Mouse (Mus musculus) CD4-positive, CD25-positive, alpha-beta regulatory T cell, adult 2 months (primary cell): ENCODE measurements around the gene Mospd1.

Experiments
- DNase-seq: peaks from one replicate; pipeline ENCODE4 v3.0.0-alpha.2; 2012; ENCODE audit warnings: low read depth, low spot score

The Mospd1 gene

DNA sequence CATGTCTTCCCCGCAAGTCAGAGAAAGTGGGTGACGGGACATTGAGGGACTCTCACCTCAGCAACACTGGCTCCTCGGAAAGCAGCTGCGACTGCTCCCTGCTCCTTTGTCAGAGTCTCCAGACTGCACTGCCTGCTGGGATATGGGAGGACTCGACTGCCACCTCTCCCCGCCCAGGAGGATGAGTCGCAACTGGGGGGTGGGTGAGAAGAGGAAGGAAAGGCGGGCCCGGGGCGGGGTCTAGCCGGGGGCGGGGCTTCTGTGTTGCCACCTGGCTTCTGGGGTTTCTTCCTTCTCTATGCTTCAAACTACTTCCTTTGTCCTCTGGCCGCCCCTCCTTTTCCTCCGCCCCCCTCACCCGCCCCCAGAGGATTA lies at the start of gene Mospd1:
Mospd1 (minus strand) TSS at position 137 of the 375 bp plus-strand sequence.
- DNase-seq: peak; percentile 89

DNA sequence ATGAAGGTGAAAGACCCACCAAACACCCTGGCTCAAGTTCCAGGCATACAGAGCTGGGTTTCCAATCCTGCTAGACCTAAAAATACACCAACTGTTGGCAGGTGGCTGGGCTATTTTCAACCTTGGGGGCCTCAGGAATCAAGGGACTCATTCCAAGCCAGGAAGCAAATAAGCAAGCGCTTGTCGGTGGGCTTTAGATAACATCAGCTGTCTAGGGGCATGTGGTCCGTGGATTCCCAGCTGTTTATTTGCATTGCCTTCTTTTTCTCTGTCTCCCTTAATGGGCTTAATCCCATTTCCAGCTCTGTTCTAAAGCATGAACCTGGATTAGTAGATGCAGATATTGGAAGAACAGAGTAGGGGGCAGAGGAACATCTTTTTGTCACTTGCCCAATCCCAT lies 16.1 kb upstream of the Mospd1 start:
- DNase-seq: no peak

DNA sequence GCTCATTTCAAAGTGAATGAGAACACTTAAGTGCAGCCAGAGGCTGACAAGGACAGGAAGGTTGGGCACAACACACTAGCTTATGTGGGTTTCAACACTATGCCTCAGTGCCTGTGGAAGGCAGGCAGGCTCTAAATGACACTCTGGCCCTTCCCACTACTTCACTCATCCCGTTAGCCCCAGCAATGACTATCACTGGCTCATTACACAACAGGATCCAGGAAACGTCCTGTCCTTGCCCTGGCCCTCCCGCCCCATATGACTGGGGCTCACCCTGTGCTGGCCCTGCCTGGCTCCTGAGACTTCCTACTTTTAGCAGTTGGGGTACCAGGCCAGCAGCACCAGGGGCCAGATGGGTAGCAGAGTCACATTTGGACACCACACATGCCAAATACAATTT lies 12.8 kb upstream of the Mospd1 start:
- DNase-seq: no peak

DNA sequence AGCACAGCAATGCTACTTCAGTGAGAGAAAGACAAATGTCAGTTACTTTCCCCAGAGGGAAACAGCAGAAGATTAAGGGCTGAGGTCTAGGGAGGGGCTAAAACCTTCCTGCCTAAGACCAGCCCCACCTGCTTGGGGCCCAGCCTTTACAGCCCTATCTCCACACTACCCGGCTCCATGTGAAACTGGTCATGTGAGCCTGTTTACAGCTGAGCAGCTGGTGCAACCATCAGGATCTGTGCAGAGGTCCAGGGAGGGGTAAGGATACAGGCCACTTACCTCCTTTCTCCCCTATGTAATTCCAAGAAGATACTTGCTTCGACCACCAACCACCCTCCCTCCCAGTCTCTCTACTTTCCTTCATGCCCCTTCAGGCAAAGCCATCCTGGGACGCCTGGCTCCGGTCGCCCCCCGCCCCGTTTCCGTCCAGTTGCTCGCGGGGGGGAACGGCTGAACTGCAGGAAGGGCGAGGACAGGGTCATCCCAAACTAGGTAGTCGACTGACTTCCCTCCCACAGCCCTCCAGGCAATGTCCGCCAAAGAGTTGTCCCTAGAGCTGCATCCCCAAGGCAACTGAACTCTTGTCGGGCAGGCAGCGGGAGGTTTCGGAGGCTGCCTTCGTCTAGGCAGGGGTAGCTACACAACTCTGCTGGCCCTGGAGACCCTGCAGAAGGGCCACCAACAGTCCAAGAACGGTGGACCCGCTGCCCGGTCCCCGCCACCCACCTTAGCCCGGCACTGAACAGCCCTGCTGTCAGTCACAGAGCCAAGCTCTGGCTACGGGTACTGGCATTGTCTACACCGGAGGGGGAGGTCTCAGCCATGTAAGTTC lies 552 bp downstream of the Mospd1 start:
- peak; percentile 38 for DNase-seq

DNA sequence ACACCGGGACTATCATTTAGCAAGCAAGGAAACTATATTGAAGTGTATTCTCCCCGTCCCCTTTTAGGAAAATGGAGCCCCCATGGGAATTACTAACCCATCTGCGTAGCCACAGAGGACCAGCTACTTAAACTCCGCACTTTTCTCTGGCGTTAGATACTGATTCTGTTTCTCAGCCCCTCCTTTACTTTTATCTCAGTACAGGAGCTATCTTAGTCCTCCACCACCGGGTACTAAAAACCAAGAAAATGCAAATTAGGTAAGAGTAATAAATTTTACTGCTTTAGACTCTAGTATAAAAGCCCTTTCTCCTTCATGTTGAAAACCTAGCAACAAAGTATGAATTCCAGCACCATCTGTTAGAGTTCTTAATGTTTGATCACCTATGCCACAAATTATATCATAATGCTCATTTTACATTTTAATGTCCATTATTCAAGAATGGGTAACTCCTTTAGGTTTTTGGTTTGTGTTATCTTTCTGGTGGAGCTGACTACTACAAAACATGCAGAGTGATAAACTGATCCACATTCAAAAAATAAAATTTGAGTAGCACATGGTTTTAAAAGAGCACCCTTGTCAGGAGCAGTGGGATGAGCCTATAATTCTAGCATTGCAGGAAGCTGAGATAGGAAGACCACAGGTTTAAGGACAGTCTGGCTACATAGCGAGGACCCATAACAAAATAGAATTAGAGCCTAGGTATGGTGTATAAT lies 5.5 kb downstream of the Mospd1 start:
- DNase-seq: no peak

DNA sequence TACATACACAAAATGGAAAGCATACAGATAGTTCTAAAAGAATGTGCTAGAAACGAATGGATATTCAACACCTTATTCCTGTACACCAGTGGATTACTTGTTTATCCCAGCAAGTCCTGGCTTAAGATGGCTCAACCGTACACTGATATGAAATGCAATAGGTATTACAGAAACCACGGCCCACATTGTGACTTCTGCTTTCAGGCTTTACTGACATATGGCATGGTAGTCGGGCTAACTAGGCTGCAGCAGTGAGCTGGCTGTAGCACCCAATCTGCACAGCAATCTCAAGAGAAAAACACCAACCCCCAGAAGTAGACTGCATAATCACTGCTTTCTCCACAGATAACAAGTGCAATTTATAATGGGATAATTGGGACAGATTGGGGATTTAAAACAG lies 21.9 kb downstream of the Mospd1 start:
- no peak for DNase-seq

DNA sequence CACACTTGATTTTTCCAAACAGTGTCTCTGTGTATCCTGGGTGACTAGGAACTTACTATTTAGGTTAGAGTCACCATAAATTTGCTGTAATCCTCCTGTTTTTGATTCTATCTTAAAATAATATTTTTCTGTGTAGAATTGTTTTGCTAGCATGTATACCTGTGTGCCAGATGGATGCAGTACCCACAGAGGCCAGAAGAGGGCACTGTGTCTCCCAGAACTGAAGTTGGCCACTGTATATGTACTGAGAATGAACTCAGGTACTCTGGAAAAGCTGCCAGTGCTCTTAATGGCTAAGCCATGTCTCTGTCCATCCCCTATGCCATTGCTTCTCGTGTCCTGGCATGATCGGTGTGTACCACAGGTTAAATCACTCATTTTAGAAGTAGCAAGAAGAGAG lies 28.8 kb downstream of the Mospd1 start:
- DNase-seq: peak; percentile 68

DNA sequence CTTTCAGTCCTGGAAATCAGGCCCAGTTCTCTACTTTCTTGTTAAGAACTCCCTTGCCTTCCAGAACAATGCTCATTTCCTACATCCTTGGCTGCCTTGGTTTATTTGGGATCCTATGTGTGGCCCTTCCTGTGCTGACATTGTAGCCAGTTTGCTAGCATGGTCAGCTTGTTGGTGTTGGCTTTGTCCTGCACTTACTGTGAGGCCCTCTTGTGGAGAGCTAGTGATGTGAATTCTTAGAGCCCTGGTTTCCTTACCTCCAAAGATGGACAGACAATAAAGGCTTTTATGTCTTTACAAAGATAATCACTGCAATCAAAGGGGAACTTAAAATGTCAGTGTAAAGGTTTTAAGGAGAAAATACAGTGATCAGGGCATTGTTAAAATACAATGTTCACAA lies 32.9 kb downstream of the Mospd1 start:
- DNase-seq: no peak

DNA sequence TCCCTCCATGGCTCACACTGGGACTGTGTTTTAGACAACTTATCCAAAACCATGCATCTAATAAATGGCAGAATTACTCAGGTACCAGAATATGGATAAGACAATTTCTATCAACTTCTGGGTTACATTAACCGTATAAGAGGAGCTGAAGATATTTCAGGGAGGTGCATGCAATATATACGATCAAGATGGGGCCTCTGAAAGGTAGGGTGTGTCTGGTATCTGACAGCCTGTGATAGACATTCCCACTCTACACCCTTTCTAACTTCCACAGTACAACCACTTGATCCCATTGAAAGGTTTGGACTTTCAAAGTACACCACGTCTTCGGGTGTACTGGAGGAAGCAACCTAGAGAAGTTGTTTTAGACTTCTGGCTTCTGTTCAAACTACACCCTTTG lies 39.9 kb downstream of the Mospd1 start:
- no peak for DNase-seq

DNA sequence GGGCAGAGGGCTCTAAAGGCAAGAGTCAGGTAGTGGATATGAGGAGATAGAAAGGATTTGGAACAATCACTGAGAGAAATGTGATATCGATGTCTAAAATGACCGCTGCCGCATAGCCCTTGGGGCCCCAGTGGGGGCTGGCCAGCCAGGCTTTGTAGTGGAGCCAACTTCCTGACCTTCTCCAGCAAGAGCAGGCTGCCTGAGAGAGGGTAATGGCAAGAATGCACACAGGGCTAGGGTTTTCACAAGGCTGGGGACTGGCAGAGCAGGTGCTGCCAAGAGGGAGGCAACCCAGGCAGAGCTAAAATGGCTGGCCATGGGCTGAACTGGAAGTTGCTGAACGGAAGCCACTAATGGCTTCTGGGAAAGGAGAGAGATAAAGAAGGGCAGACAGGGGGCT lies 49.2 kb downstream of the Mospd1 start:
- DNase-seq: no peak

DNA sequence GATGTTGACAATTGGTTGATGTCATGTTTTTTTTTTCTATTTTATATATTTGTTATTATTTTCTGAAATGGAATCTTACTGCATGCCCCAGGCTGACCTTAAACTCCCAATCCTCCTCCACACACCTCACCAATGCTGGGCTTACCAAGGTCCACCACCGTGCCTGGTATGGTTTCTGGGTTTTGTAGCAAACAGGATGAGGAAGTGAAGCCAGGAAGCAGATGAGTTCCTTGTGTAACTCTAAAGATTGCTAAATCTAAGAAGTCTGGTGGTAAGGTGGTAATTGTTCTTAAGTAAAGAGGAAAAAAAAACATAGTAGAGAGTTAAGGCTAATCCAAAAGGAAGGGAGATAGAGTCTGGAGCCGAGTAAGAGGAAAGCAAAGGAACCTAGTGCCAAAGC lies 49.7 kb downstream of the Mospd1 start:
- DNase-seq: no peak
